Mouse (Mus musculus) megakaryocyte, embryonic 14.5 days (primary cell): Measurements from ENCODE around the gene Stoml2. TPM values are rescaled to one million over a fixed set of nuclear protein-coding genes. Genes with fewer than 3 reads are reported as not detected.

Source experiments
- H3K27me3 ChIP-seq: replicated peaks from 2 replicates; pipeline ENCODE3; 2012; ENCODE audit warnings: inconsistent platforms
- H3K36me3 ChIP-seq: replicated peaks from 2 replicates; pipeline ENCODE3; 2012; ENCODE audit warnings: low read length, inconsistent platforms, mixed read lengths
- H3K4me1 ChIP-seq: 2 replicates; pipeline ENCODE4 v1.6.1; 2012; ENCODE audit warnings: inconsistent platforms
- H3K4me3 ChIP-seq: replicated peaks from 2 replicates; pipeline ENCODE3; 2012; ENCODE audit warnings: moderate library complexity, mild to moderate bottlenecking, inconsistent platforms
- H3K9me3 ChIP-seq: 2 replicates; pipeline ENCODE4 v1.6.1; 2012; ENCODE audit warnings: inconsistent platforms
- FLI1 ChIP-seq: IDR thresholded peaks from 2 replicates; pipeline ENCODE4 v1.6.1; 2012; ENCODE audit warnings: low read length, inconsistent platforms, mixed read lengths
- GATA1 ChIP-seq: IDR thresholded peaks from 3 replicates; pipeline ENCODE4 v1.6.1; 2012; ENCODE audit warnings: mixed read lengths, low read length, inconsistent platforms, borderline replicate concordance
- polyA plus RNA-seq: library from polyadenylated mRNA; stranded (reverse); fragments of >175 nt; gene quantifications from 2 replicates; pipeline ENCODE4 v1.2.3, GENCODE M21; 2012; ENCODE audit warnings: low replicate concordance; ENCODE audit not compliant: insufficient read depth

Stoml2 gene
- 76.4 and 102 TPM in 2 replicates for polyA plus RNA-seq

DNA sequence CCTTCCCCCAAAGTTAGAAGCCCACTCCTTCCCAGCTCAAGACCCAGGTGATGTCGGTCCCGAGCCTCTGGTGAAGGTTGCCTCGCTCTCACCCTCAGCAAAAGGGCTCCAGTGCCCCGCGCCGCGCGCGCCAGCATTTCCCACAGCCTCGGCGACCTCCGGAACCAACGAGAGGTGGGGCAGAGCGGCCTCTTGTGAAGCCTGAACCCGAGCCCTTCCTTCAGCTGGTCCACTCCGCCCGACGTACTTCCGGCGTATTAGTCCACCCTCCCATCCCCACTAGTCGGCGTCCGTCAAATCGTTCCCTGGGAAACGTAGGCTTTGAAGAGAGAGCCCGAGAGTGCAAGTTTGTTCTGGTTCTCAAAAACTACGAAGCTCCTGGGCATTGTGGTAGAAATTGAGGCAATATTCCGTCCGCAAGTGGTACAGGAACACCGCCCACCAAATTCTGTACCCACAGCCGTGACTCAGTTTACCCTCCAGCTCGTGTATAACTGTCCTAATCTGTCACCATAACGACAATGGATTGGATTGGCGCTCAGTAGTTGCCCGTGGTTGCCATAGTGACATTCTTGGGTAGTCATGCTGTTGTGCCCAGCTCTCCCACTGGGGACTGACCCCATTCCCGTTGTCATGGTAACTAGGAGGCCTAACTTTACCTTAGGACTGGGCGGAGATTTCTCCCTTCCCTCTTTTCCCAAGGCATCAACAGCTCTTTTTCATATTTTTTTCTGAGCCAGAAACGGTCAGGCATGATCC lies at the start of gene Stoml2:
Stoml2 (minus strand) TSS at position 474 of the 759 bp plus-strand sequence.
- TF ChIP-seq GATA1: no peak
- TF ChIP-seq FLI1: no peak
- H3K9me3 ChIP-seq: no peaks in the 10 kb centered on the region
- peaks cover 48% of the 10 kb centered on the region for H3K4me1 ChIP-seq
- H3K4me3 ChIP-seq: peak within 1 kb of the TSS; percentile 96
- no peaks in the 10 kb centered on the region for H3K27me3 ChIP-seq
- H3K36me3 ChIP-seq: peaks cover 84% of the 10 kb centered on the region

DNA sequence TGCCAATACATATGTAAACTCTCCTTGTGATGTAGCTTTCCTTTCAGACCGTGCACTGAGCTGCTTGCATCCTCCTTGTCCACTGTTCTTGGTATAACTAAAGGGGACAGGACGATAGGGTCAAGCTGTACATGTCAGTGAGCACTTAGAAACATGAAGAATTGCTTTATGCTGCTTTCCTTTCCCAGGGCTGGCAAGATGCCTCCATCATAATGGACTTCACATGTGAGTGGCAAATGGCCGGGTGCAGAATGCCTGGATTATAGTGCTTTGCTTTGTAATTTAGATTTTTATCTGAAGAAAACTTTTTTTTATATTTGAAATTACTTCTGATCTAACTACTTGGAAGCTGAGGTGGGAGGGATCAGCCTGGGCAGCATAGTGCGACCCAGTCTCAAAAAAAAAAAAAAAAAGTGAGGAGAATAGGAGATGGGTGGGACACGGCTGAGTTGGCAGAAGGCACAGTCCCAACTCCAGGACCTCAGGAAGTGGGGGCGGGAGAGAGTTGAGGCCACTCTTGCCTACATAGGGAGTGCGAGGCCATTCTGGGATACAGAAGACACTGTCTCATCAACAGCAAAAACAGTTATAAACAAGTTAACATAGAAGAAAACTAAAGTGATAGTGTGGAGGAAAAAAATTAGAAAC lies 46.7 kb upstream of the Stoml2 start:
- Histone ChIP-seq H3K4me3 (no peak overlapping the region), H3K9me3 (no peaks in the 10 kb centered on the region)

DNA sequence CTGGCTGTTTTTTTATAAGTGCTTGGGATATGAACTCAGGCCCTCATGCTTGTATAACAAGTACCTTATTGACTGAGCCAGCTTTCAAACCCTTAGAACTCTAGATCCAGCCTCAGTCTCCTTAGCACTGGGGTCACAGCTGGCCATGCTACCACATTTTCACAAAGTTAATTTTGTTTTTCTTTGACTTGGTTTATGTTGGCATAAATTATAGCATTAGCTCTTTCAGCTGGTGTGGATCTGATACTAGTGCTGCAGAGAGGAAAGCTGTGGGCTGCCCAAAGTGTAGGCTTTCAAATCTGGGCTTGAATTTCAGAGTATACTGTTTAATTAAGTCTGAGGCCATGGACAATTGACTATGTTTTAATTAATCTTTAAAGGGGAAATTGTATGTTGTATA lies 43.4 kb upstream of the Stoml2 start:
- H3K4me1 ChIP-seq: no peaks in the 10 kb centered on the region
- H3K9me3 ChIP-seq: no peaks in the 10 kb centered on the region
- TF ChIP-seq FLI1: no peak
- TF ChIP-seq GATA1: no peak
- H3K27me3 ChIP-seq: peaks cover 6% of the 10 kb centered on the region
- H3K4me3 ChIP-seq: no peak overlapping the region
- no peaks in the 10 kb centered on the region for H3K36me3 ChIP-seq

More for the DNA sequence above, 46.7 kb upstream of the Stoml2 start:
- H3K4me1 ChIP-seq: no peaks in the 10 kb centered on the region
- peaks cover 6% of the 10 kb centered on the region for H3K27me3 ChIP-seq
- TF ChIP-seq FLI1: no peak
- TF ChIP-seq GATA1: no peak
- no peaks in the 10 kb centered on the region for H3K36me3 ChIP-seq

DNA sequence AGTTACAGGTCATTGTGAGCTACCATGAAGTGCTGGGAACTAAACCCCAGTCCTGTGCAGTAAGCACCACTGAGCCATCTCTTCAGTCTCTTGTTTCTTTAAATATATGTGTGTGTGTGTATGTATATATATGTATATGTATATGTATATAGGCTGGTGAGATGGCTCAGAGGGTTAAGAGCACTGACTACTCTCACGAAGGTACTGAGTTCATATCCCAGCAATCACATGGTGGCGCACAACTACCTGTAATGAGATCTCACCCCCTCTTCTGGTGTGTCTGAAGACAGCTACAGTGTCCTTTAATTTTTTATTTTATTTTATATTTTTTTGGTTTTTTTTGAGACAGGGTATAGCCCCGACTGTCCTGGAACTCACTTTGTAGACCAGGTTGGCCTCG lies 34.0 kb upstream of the Stoml2 start:
- no peak for TF ChIP-seq GATA1
- no peak for TF ChIP-seq FLI1
- Histone ChIP-seq H3K36me3 (no peaks in the 10 kb centered on the region), H3K4me3 (no peak overlapping the region), H3K27me3 (peaks cover 28% of the 10 kb centered on the region), H3K4me1 (no peaks in the 10 kb centered on the region), H3K9me3 (no peaks in the 10 kb centered on the region)

DNA sequence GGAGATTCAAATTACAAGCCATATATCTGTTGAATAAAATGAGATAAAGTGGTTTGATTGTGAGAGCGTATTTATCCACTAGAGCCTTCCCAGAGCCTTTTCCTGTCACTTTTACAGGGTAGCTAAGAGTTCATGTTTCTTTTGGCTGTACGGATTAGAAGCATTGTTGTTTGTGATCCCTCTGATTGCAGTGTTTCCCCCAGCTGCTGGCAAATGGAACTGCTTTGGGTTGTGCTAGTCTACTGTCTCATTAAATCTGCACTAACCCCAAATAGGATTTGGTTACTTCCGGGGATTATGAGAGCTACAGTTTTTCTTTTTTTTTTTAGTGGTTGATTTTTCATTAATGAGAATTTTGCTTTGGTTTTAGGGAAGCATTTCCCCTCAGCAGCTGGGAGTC lies 28.8 kb upstream of the Stoml2 start:
- TF ChIP-seq GATA1 (no peak), FLI1 (no peak)

DNA sequence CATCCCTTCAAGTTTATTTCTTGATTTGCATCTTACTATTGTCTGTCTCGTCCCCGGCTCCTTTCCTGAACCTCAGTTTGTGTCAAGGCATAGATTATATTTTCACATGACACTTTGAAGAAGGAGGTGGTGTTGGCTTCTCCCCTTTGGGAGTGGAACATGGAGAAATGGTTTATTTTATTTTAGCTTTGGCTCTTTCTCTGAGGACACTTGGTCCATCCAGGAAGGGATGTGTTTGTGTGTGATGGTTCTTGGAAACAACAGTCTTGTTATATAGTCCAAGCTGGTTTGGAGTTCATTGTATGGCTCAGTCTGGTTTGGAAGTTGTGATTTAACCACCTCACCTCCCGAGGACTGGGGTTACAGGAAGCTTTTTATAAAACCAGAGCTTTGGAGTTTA lies 28.2 kb upstream of the Stoml2 start:
- peaks cover 13% of the 10 kb centered on the region for H3K4me1 ChIP-seq
- no peaks in the 10 kb centered on the region for H3K36me3 ChIP-seq
- peaks cover 56% of the 10 kb centered on the region for H3K27me3 ChIP-seq
- TF ChIP-seq FLI1 (no peak), GATA1 (no peak)
- H3K4me3 ChIP-seq: peak overlapping the region; percentile 92
- no peaks in the 10 kb centered on the region for H3K9me3 ChIP-seq

More for the DNA sequence above, 28.8 kb upstream of the Stoml2 start:
- Histone ChIP-seq H3K9me3 (no peaks in the 10 kb centered on the region), H3K36me3 (no peaks in the 10 kb centered on the region), H3K27me3 (peaks cover 56% of the 10 kb centered on the region), H3K4me3 (no peak overlapping the region), H3K4me1 (peaks cover 13% of the 10 kb centered on the region)

DNA sequence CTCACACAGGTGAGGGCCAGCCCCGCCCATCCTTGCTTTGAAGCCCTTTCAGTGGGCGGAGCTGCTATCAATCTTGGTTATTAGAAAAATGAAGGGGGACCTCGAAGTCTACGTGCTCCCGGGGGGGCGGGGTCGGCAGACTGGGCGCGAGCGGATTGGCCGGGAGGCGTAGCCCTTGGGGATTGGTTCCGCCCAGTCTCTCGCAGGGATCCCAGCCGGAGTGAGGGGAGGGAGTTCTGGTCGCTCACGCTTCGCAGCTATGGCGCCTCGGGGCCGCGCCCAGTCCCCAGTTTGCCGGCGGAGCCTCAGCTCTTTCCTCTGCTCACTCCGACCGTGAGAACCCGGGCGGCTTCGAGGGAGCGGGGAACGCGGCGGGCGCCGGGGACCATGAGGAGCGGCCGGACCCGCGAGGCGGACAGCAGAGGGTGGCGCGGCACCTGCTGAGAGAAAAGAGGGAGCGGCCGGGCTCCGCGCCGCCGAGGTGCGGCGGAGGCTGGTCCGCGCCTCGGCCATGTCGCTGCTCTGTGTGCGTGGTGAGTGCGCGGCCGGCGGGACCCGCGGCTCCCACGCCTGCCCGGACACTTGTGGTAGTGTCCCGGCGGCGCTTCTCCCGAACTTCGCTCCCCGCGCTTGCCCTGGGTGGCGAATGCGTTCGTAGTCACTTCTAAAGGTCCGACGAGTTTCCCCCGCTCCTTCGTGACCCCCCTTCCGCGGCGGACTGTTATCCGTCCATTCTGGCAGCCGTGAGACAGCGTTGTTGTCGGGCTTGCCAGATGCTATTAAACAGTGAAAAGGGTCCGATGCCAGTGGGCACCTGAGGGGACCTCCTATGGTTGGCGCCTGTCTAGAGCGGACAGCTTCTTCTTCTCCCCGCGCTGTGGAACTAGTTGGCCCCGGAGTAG lies 27.5 kb upstream of the Stoml2 start, which contains the start of gene Unc13b:
Unc13b (plus strand) TSS at position 201 of the 902 bp plus-strand sequence.
- Histone ChIP-seq H3K9me3 (no peaks in the 10 kb centered on the region), H3K4me3 (peak within 1 kb of the TSS; percentile 92), H3K4me1 (peaks cover 13% of the 10 kb centered on the region), H3K36me3 (no peaks in the 10 kb centered on the region), H3K27me3 (peaks cover 57% of the 10 kb centered on the region)
- TF ChIP-seq GATA1 (no peak), FLI1 (no peak)

DNA sequence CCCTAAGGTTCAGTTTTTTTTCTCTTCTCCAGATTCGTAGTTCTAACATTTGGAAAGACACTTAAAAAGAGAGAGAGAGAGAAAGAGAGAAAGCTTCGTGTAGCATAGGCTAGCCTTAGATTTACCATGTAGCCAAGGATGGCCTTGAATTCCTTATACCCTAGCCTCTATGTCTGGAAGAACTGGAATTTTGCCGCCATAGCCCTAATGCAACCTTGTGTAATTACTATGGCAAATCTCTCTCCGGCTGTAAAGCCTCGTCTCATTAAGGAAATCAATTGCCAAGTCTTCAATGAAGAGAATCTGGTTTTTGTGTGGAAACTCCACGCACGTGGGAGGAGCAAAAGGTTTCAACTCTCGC lies 26.9 kb upstream of the Stoml2 start:
- peaks cover 13% of the 10 kb centered on the region for H3K4me1 ChIP-seq
- H3K9me3 ChIP-seq: no peaks in the 10 kb centered on the region
- TF ChIP-seq FLI1: no peak
- TF ChIP-seq GATA1: no peak
- peak overlapping the region; percentile 92 for H3K4me3 ChIP-seq
- peaks cover 54% of the 10 kb centered on the region for H3K27me3 ChIP-seq
- no peaks in the 10 kb centered on the region for H3K36me3 ChIP-seq

DNA sequence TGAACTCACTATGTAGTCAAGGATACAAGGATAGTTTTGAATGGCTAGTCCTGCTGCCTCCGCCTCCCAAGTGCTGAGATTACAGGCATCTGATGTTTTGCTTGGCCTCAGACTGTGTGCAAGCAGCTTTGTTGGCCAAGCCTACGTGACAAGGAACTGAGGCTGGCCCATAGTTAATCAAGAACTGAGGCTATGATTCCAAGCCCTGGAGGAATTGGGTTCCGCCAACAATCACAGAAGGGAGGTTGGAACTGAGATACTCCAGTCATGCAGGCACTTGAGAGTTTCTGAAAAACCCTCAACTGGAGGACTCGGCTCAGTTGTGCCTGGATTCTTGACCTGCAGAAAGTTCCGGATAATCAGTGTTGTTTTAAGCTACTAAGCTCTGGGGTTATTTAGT lies 26.1 kb upstream of the Stoml2 start:
- Histone ChIP-seq H3K4me3 (no peak overlapping the region), H3K4me1 (peaks cover 14% of the 10 kb centered on the region), H3K27me3 (peaks cover 50% of the 10 kb centered on the region), H3K36me3 (no peaks in the 10 kb centered on the region), H3K9me3 (no peaks in the 10 kb centered on the region)
- no peak for TF ChIP-seq GATA1
- TF ChIP-seq FLI1: no peak

DNA sequence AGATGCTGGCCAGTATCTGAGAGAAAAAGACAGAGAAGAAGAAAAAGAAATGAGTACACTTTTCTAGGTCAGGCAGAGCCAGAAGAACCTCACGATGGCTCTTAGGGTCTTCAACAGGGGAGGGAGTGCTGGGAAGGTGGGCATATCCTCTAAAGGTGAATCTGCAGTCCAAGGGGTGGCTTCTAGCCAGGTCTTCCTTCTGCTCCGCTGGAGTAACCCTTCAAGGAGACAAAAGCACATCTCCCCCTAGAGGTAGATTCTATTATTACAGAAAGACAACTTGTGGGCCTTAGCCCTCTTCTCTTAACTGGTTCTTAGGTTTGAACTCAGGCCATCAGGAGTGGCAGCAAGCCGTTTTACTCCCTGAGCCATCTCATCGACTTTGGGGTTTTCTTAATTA lies 21.1 kb upstream of the Stoml2 start:
- peaks cover 10% of the 10 kb centered on the region for H3K4me1 ChIP-seq
- H3K36me3 ChIP-seq: no peaks in the 10 kb centered on the region
- TF ChIP-seq GATA1: no peak
- no peak for TF ChIP-seq FLI1
- peaks cover 5% of the 10 kb centered on the region for H3K27me3 ChIP-seq
- no peak overlapping the region for H3K4me3 ChIP-seq
- no peaks in the 10 kb centered on the region for H3K9me3 ChIP-seq
